Mouse (Mus musculus) liver, postnatal 0 days (tissue): ENCODE results near the gene Kdelr1.

ENCODE experiments used
- CTCF ChIP-seq: sonication (generic); IDR thresholded peaks from 2 replicates; pipeline ENCODE4 v1.5.1; 2016; ENCODE audit warnings: antibody characterized with exemption, low read depth
- EP300 ChIP-seq: IDR thresholded peaks from 2 replicates; pipeline ENCODE4 v1.6.1; 2016; ENCODE audit warnings: antibody characterized with exemption, low read depth, mild to moderate bottlenecking

GRCm38 (mm10) chr7:45915011-45915410, 42.4 kb downstream of the Kdelr1 start:
- TF ChIP-seq CTCF (no peak), EP300 (no peak)
